Mouse (Mus musculus): ENCODE results near the gene Nol3. TPM values are rescaled to one million over a fixed set of nuclear protein-coding genes. Genes with fewer than 3 reads are reported as not detected.

Gene Nol3
- total RNA-seq, 2 experiments from 2014 or later: 8.9 to 10.4 TPM

DNA sequence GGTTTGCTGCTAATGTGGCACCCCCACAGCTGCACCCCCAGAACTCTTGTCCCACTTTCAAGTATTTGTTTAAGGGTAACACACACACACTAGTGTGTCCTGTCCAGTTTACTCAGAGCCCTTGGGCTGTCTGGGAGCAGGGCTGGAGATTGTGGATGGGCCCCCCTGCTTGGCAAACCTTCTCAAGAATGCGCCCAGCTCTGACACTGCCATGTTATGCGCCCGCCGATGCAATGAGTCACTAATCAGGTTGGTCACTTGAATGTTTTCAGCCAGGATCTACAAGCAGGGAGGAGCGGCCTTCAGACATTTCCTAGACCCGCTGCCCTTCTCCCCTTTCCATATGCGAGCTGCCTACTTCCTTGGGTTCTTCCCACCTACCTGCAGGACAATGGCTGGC lies 16.5 kb downstream of the Nol3 start:
- DNase-seq (ENCODE audit: extremely low spot score in 1 of 2, low spot score in 2 of 2): no peak
- intact Hi-C loops (cut with DNase I): no loop called here
- no peak for TF ChIP-seq CTCF (IDR thresholded peaks at IDR 0.05)
- Histone ChIP-seq H3K27ac (no peak overlapping the region), H3K4me3 (no peak overlapping the region)

DNA sequence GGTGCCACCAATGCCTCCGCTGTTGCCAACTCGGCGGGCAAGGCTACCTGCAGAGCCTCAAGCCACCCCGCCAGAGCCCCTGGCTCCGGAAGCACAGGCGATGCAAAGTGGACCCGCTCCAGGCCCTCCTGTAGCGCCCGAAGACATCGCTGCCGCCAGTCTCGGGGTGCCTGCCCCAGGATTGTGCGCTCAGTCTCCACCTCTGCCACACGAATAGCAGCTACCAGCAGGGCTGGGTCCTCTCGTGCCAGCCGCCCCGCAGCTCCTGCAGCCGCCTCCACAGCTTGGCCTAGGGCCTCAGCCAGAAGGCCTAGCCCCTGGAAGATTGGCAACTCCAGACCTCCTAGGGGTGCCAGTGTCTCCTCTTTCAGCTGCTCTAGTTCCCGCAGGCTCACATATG lies 17.5 kb downstream of the Nol3 start:
- Histone ChIP-seq H3K27ac (no peak overlapping the region), H3K4me3 (no peak overlapping the region)
- intact Hi-C loops (cut with DNase I): no loop called here
- no peak for DNase-seq (ENCODE audit: extremely low spot score in 1 of 2, low spot score in 2 of 2)
- no peak for TF ChIP-seq CTCF (IDR thresholded peaks at IDR 0.05)

DNA sequence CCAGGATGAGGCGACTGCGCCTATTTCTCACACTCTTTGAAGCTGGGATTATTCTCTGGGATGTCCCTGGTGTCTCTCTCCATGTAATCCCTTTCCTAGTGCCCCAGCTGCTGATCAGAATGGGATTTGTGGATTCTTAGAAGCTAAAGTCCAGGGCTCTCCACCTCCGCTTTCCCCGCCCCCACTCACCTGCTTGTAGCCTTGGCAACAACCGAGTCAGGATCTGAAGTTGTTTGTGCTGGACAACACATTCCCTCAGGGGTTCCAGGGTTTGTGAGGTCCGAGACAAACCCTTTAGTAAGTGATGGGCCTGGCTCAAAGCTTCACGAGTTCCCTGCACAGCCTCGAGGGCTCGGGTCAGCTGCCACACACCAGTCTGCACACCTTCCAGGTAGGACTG lies 18.8 kb downstream of the Nol3 start:
- intact Hi-C loops (cut with DNase I): no loop called here

DNA sequence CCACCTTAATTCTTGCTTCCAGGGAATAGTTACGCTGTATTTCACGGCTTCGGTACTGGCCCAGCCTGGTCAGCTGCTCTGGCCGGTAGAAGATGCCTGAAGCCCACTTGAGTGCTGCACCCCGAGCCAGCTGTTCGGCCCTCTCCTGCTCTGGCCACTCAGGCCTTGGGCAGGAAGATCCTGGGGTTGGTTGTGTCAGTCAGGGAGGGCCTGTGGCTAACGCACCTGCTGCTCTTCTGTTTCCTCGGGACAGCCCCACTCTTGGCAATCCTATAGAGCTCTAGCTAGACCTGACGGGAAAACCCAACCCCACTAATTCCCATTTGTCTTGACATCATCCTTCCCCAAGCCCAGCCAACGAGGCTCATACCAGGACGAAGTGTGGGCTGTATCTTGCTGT lies 19.3 kb downstream of the Nol3 start:
- Histone ChIP-seq H3K27ac (no peak overlapping the region), H3K4me3 (no peak overlapping the region)
- intact Hi-C loops (cut with DNase I): no loop called here
- no peak for TF ChIP-seq CTCF (IDR thresholded peaks at IDR 0.05)
- DNase-seq (ENCODE audit: extremely low spot score in 1 of 2, low spot score in 2 of 2): no peak

More for the DNA sequence above, 18.8 kb downstream of the Nol3 start:
- no peak for TF ChIP-seq CTCF (IDR thresholded peaks at IDR 0.05)
- no peak for DNase-seq (ENCODE audit: extremely low spot score in 1 of 2, low spot score in 2 of 2)
- Histone ChIP-seq H3K27ac (no peak overlapping the region), H3K4me3 (no peak overlapping the region)

DNA sequence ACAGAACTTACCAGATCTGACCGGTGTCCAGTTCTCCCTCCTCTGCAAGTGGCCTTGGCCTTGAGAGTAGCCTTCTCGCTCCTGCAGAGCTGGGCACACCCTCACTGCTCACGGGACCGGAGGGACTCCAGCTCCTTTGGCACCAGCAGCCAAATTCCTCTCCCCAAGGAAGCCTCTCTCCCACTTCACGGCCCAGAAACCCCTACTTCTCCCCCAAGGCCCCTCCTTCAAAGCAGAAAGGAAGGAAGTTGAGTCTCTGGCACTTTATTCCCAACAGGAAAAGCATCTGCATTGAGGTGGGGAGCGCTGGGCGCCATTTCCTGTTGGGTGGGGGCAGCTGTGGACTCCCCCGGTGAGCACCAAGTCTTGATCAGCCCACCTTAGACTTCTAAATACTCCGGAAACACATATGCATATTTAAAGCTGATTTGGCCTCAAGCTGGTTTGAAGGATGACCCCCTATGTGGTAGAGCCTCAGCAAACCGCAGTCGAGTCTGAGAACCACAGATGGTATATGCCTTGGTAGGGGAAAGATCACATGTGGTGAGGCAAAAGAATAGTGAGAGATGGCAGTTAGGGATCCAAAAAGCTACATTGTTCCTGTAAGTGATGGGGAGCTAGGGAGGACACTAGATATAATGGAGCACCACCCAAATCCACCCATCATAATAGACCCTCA lies 20.1 kb downstream of the Nol3 start, which contains the start of gene Exoc3l:
Exoc3l (minus strand) TSS at position 207 of the 679 bp plus-strand sequence.
- Histone ChIP-seq H3K27ac (no peak within 1 kb of the TSS; the same call in 1 of the 2 replicates), H3K4me3 (peak within 1 kb of the TSS; percentile 78)
- intact Hi-C loops (cut with DNase I): no loop called here
- DNase-seq (ENCODE audit: extremely low spot score in 1 of 2, low spot score in 2 of 2): no peak
- TF ChIP-seq CTCF (IDR thresholded peaks at IDR 0.05): no peak

DNA sequence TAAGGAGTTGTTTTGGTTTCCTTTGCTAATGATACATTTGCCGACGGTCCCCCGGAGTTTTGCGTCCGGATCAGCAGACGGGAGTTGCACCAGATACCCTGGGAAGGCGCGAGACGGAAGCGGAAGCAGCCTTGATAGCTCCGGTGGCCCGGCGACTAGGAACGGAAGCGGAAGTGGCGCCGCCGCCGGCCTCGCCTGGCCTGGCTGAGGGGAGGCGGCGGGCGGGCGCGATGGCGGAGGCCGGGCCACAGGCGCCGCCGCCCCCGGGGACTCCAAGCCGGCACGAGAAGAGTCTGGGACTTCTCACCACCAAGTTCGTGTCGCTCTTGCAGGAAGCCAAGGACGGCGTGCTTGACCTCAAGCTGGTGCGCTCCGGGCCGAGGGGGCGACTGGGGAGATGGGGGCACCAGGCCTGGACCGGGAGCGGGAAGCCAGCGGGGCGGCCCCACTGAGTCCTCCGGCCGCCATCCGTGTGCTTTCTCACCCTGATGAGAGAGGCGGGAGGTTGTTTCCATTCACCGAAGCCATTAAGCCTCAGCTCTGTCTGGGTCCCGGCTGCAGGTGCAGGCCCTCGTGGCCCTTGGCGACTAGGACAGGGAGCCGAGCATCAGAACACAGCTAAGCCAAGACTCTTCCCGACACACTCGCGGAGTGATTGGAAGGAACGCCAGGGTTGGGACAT lies 21.7 kb downstream of the Nol3 start, which contains the start of gene E2f4:
E2f4 (plus strand) TSS at position 153 of the 682 bp plus-strand sequence.
- Histone ChIP-seq H3K4me3 (peak within 1 kb of the TSS; percentile 78), H3K27ac (peak within 1 kb of the TSS; percentile 89)
- DNase-seq (ENCODE audit: extremely low spot score in 1 of 2, low spot score in 2 of 2): peak; percentile 92
- TF ChIP-seq CTCF (IDR thresholded peaks at IDR 0.05): no peak; the same call in 1 of the 2 replicates
- intact Hi-C loops (cut with DNase I): no loop called here

DNA sequence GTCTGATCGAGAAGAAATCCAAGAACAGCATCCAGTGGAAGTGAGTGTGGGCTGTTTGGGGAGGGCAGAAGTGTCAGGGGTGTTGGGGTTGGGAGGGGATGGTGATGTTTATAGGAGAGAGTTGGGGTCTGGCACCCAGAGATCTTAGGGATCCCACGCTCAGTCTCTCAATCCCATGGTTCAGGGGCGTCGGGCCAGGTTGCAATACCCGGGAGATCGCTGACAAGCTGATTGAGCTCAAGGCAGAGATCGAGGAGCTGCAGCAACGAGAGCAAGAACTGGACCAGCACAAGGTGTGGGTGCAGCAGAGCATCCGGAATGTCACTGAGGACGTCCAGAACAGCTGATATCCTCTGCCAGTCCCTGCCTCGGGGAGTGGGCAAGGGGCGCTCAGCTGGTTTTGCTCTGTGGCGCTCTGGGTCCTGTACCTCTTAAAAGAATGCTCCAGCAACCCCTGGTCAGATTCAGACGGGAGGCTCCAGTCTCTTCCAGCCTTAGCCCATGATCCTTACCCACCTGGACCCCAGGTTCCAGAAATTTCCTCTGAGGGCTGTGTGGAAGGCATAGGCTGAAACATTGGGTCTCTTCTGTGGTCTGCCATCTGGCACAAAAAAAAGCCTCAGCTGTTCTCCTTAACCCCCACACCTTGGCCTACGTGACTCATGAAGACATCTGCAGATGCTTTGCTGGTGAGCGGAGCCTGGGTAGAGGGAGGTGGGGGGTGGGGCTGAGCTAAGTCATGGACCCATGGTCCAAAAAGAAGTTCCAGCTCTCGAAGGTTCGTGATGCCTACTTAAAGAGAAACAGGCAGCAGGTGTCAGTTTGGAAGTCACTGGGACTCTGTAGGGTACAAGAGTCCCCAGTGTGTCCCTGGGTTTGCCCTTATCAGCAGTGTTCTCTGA lies 22.7 kb downstream of the Nol3 start:
- peak overlapping the region; percentile 89 for H3K27ac ChIP-seq
- no peak for TF ChIP-seq CTCF (IDR thresholded peaks at IDR 0.05)
- intact Hi-C loops (cut with DNase I): no loop called here
- peak overlapping the region; percentile 78 for H3K4me3 ChIP-seq
- no peak for DNase-seq (ENCODE audit: extremely low spot score in 1 of 2, low spot score in 2 of 2)

DNA sequence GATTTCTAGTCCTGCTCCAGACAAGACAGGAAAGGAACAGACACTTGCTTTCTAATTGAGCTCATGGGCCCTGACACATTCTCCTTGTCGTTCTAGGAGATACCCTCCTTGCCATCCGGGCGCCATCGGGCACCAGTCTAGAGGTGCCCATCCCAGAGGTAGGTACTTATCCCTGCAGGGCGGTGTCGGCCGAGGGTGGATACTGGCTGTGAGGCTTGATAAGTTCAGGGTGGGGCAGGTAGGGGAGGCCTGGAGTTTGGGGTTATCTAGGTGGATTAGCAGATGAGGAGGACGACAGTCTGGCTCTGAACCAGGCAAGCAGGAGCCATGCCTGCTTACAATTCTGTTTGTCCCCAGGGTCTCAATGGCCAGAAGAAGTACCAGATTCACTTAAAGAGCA lies 24.0 kb downstream of the Nol3 start:
- no peak for TF ChIP-seq CTCF (IDR thresholded peaks at IDR 0.05)
- no peak for DNase-seq (ENCODE audit: extremely low spot score in 1 of 2, low spot score in 2 of 2)
- no peak overlapping the region for H3K4me3 ChIP-seq
- intact Hi-C loops (cut with DNase I): no loop called here
- H3K27ac ChIP-seq: no peak overlapping the region

DNA sequence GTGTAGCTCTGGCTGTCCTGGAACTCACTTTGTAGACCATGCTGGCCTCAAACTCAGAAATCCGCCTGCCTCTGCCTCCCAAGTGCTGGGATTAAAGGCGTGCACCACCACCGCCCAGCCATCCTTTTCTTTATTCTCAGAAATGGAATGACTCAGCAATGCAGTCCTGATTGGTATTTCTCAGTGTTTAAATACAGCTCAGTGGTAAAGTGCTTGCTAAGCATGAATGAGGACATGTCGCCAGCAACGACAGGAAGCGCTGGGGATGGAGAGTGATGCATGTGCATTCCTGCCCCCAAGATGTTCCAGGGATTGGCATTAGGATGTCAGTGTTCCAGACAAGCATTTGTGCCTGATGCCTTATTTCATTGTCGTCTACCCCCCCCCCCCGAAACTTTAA lies 27.5 kb downstream of the Nol3 start:
- H3K27ac ChIP-seq: no peak overlapping the region; the same call in 1 of the 2 replicates
- no peak for TF ChIP-seq CTCF (IDR thresholded peaks at IDR 0.05)
- intact Hi-C loops (cut with DNase I): no loop called here
- no peak for DNase-seq (ENCODE audit: extremely low spot score in 1 of 2, low spot score in 2 of 2)
- H3K4me3 ChIP-seq: no peak overlapping the region

DNA sequence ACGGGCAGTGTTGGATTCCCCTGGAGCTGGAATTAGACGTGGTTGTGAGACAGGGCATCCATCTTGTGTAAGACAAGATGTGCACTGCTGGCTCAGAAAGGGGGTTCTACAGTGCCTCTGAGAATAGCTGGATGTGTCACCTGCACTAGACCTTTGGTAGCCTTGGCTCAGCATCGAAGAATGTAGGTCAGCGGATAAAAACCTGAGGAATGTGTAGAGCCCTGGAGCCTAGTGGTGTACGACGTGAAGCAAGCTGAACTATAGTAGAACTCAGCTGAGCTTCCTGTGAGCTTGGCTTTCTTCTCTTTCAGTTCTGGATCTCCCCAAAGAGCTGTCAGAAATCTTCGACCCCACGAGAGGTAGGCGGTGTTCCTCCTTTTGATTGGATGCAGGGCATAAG lies 27.9 kb downstream of the Nol3 start:
- Histone ChIP-seq H3K4me3 (no peak overlapping the region), H3K27ac (peak overlapping the region; percentile 32)
- intact Hi-C loops (cut with DNase I): no loop called here
- no peak for TF ChIP-seq CTCF (IDR thresholded peaks at IDR 0.05)
- no peak for DNase-seq (ENCODE audit: extremely low spot score in 1 of 2, low spot score in 2 of 2)

DNA sequence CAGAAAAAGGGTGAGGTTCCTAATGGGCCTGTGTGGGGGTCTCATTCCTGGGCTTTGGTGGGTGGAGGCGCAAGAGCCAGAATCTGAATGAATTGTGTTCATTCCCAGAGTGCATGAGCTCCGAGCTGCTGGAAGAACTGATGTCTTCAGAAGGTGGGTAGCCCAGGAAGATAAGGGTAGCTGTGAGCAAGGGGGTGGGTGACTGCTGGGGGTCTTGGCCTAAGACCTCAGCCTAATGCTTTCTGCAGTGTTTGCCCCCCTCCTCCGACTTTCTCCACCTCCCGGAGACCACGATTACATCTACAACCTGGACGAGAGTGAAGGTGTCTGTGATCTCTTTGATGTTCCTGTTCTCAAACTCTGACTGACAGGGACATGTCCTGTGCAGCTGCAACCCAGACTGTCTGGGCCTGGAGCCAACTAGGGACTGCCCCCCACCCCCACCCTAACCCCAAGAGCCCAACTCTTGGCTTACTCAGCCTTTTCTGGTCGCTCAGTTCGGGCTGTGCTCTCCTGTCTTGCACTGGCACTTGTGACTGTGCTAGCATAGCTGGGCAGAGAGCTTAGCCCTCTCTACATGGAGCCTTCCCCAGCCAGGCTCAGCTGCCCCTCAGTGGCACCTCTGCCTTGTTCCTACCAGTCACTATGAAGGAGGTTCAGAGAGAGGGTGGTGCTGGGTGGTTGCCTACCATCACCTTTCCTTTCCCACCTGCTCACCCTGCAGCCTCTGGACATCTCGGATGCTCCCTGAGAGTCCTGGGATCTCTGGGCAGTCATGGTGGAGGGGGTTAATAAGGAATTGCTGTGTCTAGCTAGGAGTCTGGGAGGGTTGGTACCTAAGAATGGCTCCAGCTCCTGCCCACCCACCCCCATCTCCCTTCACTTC lies 28.6 kb downstream of the Nol3 start:
- DNase-seq (ENCODE audit: extremely low spot score in 1 of 2, low spot score in 2 of 2): no peak
- Histone ChIP-seq H3K27ac (peak overlapping the region; percentile 32), H3K4me3 (no peak overlapping the region)
- intact Hi-C loops (cut with DNase I): no loop called here
- TF ChIP-seq CTCF (IDR thresholded peaks at IDR 0.05): no peak

Measured in left cerebral cortex, adult 2 months (tissue).